Mouse (Mus musculus): ENCODE data around the gene Rab43.

Rab43 gene

DNA sequence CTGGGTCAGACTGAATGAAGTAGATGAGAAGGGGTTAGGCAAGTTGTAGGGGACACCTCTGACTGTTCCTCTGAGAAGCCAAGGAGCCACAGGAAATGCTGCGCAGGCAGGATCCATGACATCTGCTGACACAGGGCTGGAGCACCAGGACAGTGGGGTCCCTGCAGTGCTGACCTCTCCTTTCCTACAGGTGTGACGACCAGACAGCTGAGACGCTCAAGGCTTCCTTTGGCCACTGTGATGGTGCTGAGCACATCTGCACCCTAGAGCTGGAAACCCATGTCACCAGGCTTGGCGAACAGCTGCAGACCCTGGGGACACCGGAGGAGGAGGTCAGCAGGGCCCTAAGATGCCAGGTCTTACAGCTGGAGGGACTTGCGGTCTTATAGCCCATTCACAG is 60.4 kb downstream of the Rab43 start:
- DNase-seq (ENCODE audit: extremely low spot score, low spot score) = no peak

DNA sequence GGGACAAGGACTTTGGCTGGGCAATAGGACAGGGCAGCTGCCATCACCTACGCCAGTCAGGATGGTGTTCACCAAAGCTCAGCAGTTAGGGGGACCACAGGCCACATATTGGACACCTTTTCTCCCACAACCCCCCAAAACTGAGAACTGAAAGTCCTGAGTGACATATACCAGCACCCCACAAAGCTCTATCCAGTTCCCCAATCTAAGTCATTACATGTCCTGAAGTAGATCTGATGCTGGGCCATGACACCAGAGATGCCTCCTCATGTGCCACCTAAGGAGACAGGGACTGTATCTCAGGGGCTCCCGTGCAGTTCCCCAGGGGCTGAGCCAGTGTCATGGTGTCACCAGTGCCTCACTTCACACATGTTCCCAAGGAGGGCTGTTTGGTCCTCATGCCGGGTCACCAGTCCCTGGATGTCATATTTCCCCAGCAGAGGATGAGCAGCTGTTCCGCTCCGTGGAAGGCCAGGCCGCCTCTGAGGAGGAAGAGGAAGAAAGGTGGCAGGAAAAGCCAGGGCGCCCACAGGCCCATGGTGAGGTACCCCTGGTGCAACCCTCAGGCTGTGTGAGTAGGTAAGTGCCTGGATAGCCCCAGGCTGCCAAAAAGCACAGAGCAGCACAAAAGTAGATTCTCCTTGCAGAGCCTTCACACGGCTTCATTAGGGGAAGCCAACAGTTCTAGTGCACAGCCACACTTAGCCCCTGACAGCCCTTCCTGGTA is 61.6 kb downstream of the Rab43 start:
- no peak for DNase-seq (ENCODE audit: extremely low spot score, low spot score)

DNA sequence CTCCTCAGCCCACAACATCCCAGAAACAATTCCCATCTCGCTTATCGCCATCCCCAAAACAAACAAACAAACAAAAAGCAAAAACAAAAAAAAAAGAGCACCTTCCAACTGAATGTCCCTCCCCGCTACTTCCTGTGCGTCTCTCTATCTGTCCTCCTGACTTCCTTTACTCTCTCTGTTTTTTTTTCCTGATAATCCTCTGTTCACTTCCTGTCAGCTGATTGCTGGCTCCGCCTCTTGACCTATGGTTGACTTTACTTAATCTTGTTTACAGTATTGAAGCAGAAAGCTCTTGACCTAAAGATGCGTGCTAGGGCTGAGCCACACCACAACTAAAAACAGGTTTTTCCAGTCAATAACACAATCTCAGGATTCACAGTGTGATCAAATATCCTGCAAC is 63.4 kb downstream of the Rab43 start:
- no peak for DNase-seq (ENCODE audit: extremely low spot score, low spot score)

DNA sequence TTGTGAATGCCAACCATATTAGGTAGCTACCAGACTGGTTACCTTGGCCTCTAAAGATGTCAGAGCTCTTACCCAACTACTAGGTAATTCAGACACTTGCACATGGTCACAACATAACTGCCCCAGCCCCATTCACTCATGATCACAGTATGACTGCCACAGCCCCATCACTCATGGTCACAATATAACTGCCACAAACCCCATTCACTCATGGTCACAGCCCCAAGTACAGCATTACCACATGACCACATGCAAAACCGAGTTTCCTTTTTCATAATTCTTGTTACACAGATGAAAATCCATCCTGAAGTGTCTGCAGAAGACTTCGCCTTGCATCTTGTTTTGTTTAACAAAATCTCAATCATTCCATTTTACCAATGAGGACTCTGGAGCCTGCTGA is 63.9 kb downstream of the Rab43 start:
- no peak for DNase-seq (ENCODE audit: extremely low spot score, low spot score)

DNA sequence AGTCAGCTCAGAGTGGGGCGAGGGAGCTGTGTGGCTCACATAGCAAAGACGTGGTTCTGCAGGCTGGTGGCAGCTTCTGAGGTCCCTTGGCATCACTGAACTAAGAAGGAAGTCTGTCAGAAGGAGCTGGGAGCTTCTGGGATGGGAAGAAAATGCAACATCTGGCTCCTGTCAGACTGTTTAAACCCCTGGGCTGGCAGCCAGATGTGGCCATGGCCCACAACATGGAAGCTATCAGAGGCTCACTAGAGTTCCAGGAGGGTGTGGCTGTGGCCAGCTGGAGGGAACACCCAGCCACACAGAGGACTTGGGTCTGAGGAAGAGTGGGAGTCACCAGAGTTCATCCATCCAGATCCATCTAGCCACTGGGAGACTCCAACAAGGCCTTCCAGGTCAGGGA is 65.1 kb downstream of the Rab43 start:
- no peak for DNase-seq (ENCODE audit: extremely low spot score, low spot score)

DNA sequence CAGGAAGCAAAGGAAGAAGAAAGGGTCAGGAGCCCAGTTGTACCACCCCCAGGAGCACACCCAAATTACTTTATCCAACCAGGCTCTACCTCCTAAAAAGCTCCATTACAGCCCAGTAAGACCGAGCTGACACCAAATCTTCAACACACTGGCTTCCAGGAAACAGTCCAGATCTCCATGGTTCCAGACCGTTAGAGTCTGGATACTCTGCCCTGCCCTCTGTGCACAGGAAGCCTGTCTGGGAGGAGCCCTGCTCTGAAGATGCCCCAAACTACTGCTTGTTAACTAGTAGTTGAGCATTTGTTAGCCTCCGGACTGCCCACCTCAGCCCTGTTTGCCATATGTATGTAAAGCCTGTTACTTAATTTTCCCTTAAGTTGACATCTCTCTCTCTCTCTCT is 65.9 kb downstream of the Rab43 start:
- no peak for DNase-seq (ENCODE audit: extremely low spot score, low spot score)

DNA sequence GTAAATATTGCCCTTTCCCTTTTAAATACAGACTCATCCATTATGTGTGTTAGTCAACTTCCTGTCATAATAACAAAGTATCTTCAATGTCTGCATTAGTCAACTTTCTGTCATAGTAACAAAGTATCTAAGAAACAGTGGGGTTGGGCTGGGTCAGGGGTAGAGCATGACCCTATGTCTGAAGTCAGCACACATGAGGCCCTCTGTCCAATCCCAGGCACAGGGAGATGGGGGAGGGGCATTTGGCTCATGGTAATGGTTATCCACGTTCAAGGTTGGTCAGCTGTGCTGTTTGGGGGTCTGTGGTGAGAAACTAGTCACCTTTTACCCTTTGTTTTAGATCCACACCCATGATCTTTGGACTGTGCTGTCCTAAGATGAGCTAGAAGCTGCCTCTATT is 66.7 kb downstream of the Rab43 start:
- DNase-seq (ENCODE audit: extremely low spot score, low spot score) = no peak

DNA sequence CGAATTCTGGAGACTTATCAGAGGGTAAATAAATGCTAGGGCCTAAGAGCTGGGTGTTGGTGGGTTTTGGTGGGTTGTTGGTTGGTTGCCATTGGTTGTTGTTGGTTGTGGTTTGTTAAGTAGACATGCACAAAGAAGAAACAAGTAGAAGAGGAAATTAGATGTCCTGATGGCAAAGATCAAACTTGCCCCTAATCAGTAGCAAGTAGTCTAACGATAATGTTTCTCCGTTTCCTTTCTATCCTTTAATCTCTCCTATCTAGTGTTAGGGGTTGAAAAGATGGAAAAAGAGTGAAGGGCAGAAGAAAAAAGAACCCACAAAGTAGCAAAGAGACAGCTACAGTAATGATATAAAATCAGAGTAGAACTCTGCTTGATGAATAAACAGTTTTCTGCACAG is 67.3 kb downstream of the Rab43 start:
- no peak for DNase-seq (ENCODE audit: extremely low spot score, low spot score)

DNA sequence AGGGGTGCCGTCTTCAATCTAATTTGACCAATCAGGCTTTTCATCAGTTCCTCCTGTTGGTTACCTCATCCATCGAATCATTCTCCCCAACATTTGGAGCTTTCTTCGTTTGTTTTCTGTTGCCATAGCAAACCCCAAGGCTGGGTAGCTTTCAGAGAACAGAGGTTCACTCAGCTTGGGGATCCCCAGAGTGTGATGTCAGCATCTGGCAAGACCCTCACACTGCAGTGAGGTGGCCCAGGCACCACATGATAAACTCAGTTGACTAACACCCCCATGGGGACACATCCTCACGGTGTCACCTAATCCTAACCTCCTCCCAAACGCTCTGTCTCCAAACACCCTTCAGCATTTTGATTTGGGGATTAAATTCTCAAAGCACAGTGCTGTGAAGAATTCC is 68.7 kb downstream of the Rab43 start:
- DNase-seq (ENCODE audit: extremely low spot score, low spot score) = no peak

DNA sequence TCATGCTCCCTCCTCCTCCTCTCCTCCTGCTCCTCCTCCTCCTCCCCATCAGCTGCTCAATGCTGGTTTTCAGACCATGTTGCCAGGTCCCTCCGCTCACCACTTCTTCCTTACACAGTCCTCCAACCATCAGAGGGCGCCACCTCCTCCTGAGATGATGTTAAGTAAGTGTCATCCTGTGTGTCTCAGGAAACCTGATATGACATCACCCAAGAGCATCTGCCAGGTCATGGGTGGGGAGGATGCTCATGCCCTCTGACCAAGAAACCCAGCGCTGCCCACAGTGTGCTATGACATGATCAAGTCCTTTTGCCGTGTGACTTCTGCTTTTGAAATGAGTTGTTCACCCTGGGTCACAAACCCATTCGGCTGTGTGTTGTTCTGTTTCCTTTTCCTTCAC is 69.2 kb downstream of the Rab43 start:
- no peak for DNase-seq (ENCODE audit: extremely low spot score, low spot score)

DNA sequence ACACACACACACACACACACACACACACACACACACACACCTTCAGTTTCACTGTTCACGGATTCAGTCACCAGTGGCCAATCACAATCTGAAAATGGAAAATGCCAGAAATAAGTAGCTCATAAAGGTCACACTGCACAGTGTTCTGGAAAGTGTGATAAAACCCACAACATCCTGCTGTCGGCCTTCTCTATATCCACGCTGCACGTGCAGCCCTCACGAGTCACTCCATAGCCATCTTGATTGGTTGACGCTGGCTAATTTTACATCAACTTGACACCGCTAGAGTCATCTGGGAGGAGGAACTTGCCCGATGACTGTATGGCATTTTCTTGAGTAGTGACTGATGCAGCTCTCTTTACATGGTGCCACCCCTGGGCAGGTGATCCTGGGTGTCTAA is 70.0 kb downstream of the Rab43 start:
- no peak for DNase-seq (ENCODE audit: extremely low spot score, low spot score)

DNA sequence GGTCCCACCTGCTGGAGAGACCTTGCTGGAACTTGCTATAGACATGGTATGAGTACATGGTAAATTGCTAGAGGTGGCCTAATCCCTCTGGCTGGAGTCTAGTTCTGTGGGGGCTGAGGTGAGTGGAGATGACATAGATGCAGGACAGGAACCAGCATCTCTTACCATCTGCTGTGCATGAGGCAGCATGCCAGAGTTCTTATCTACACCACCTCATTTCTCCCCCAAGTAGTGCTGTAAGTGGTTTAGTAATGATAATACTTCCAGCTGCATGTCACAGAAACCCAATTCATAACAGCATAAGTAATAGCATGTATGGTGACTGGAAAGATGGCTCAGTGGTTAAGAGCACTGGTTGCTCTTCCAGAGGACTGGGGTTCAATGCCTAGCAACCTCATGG is 71.5 kb downstream of the Rab43 start:
- no peak for DNase-seq (ENCODE audit: extremely low spot score, low spot score)

DNA sequence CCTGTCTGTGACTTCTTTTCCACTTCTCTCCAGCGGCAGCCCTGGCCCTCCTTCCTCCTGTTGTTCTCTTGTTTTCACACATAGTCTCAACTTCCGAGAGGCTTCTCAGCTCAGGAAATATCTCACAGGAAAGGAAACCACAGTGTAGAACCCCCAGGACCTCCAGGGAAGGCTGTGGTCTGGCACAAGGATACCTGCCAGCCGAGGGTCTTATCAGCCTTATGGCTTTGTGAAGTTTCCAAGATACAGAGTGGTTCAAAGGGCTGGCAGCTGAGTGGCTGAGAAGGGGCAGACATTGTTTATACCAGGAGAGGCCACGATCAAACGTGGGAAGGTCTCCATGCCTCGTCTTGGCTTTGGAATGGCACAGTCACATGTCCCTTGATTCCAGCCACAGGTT is 72.1 kb downstream of the Rab43 start:
- no peak for DNase-seq (ENCODE audit: extremely low spot score, low spot score)

Measured in neural tube, embryonic 10.5 days (tissue).